Comparison of ENCODE assay signal across 8 mouse cellular contexts in the genomic region with DNA sequence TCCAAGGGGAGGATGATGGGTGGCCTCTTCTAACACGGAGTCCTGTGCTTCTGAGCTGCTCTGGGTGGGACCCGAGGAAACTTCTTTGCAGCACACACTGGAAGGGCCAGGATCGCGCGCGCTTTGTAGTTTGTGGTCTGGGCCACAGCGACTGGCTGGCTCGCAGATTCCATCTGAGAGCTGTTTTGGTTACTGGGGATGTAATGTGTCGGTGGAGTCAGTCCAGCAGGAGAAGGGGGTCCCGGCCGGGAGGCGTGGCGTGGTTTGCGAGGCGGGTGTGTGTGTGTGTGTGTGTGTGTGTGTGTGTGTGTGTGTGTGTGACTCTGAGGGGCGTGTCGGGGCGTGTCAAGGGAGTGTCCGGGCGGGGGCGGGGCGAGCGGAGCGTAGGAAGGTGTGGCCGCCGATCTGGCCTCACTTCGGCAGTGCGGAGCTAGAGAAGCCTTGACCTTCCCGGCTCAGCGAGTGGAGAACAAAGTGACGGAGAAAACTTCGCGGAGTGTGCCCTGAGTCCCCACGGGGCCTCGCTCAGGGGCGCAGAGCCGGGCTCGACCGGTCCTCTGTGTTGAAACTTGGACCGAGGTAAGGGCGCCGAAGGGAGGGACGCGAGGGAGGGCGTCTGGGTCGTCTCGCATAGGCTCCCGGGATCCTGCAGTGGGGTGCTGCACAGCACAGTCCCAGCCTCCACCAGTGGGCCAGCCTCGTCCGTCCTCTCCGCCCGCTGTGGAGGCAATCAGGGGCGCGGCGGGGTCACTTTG. TPM values are rescaled to one million over a fixed set of nuclear protein-coding genes. Genes with fewer than 3 reads are reported as not detected.
A peak's percentile ranks its signal among the peaks of the same experiment; 100 is the strongest.
DNase-seq lines count a peak whose midpoint lies in the region; ATAC-seq and TF ChIP-seq lines count a peak whose summit lies in the region.

Tiam2 (plus strand) TSS at position 426 of the 755 bp plus-strand sequence.

- H3K9me3 ChIP-seq in heart, embryonic 13.5 days, result no peaks in the 10 kb centered on the region
- H3K9me3 ChIP-seq in kidney, postnatal 0 days (replicated peaks; ENCODE audit: low read length), result no peaks in the 10 kb centered on the region
- no peaks in the 10 kb centered on the region for H3K9me3 ChIP-seq in neural tube, embryonic 15.5 days (replicated peaks)

- no peaks in the 10 kb centered on the region for H3K36me3 ChIP-seq in heart, embryonic 13.5 days
- H3K36me3 ChIP-seq in kidney, postnatal 0 days (ENCODE audit: insufficient read depth, low read length), result no peaks in the 10 kb centered on the region
- H3K36me3 ChIP-seq in neural tube, embryonic 15.5 days, result no peaks in the 10 kb centered on the region

- peaks cover 15% of the 10 kb centered on the region for H3K4me1 ChIP-seq in heart, embryonic 13.5 days
- no peaks in the 10 kb centered on the region for H3K4me1 ChIP-seq in kidney, postnatal 0 days (replicated peaks; ENCODE audit: insufficient read depth, low read length)
- H3K4me1 ChIP-seq in lung, adult 2 months (ENCODE audit: control insufficient read depth, insufficient read depth, low read length), result peaks cover 3% of the 10 kb centered on the region; the same call in 1 of the 2 replicates
- peaks cover 22% of the 10 kb centered on the region for H3K4me1 ChIP-seq in neural tube, embryonic 15.5 days

- no peak for TF ChIP-seq CTCF in kidney, postnatal 0 days (IDR thresholded peaks at IDR 0.05; ENCODE audit: low read depth)
- no peak for TF ChIP-seq CTCF in lung, adult 2 months (IDR thresholded peaks at IDR 0.05; ENCODE audit: insufficient read depth, low read length)

- WGBS in heart, embryonic 13.5 days, result under 1% methylated on average over 55 of the region's 55 CpGs
- WGBS in kidney, postnatal 0 days, result under 1% methylated on average over 52 of the region's 55 CpGs
- under 1% methylated on average over 55 of the region's 55 CpGs for WGBS in lung, adult 2 months
- under 1% methylated on average over 50 of the region's 55 CpGs for WGBS in neural tube, embryonic 15.5 days

- peak; percentile 69 for ATAC-seq in heart, embryonic 13.5 days (ENCODE audit: extremely low read depth, insufficient number of reproducible peaks, low FRiP score, low TSS enrichment)
- peak; percentile 83 for ATAC-seq in kidney, postnatal 0 days (replicated peaks; ENCODE audit: low FRiP score, low read depth)
- ATAC-seq in neural tube, embryonic 15.5 days (ENCODE audit: low FRiP score), result peak; percentile 72

- H3K27me3 ChIP-seq in heart, embryonic 13.5 days (replicated peaks), result peaks cover 22% of the 10 kb centered on the region
- no peaks in the 10 kb centered on the region for H3K27me3 ChIP-seq in kidney, postnatal 0 days (ENCODE audit: insufficient read depth, low read length)
- H3K27me3 ChIP-seq in neural tube, embryonic 15.5 days (replicated peaks), result peaks cover 22% of the 10 kb centered on the region

- H3K27ac ChIP-seq in heart, embryonic 13.5 days (replicated peaks), result no peak within 1 kb of the TSS
- no peak within 1 kb of the TSS for H3K27ac ChIP-seq in kidney, postnatal 0 days
- 0 out of 2 replicates have a peak within 1 kb of the TSS, but pooled peaks have one; percentile 15 for H3K27ac ChIP-seq in neural tube, embryonic 15.5 days (replicated peaks)

- TF ChIP-seq POLR2A in lung, adult 2 months (IDR thresholded peaks at IDR 0.05; ENCODE audit: borderline replicate concordance, extremely low read depth, low read depth, low read length), result peak; percentile 39; the same call in 1 of the 2 replicates

- peak within 1 kb of the TSS; percentile 79 for H3K4me3 ChIP-seq in heart, embryonic 13.5 days
- H3K4me3 ChIP-seq in kidney, postnatal 0 days (replicated peaks; ENCODE audit: low read depth, low read length), result peak within 1 kb of the TSS; percentile 78
- peak within 1 kb of the TSS; percentile 40 for H3K4me3 ChIP-seq in lung, adult 2 months (replicated peaks; ENCODE audit: extremely low read depth, low read depth, low read length)
- peak within 1 kb of the TSS; percentile 48 for H3K4me3 ChIP-seq in neural tube, embryonic 15.5 days (replicated peaks)

- H3K9ac ChIP-seq in heart, embryonic 13.5 days, result peak within 1 kb of the TSS; percentile 82
- peak within 1 kb of the TSS; percentile 75 for H3K9ac ChIP-seq in kidney, postnatal 0 days (ENCODE audit: low read depth, low read length)
- H3K9ac ChIP-seq in neural tube, embryonic 15.5 days (replicated peaks), result peak within 1 kb of the TSS; percentile 31

- H3K4me2 ChIP-seq in heart, embryonic 13.5 days, result peak within 1 kb of the TSS; percentile 97
- peak within 1 kb of the TSS; percentile 90 for H3K4me2 ChIP-seq in kidney, postnatal 0 days (ENCODE audit: low read length)
- peak within 1 kb of the TSS; percentile 79 for H3K4me2 ChIP-seq in neural tube, embryonic 15.5 days

- peak; percentile 51 for DNase-seq in right cerebral cortex, postnatal 4 days
- DNase-seq in right cerebral cortex, postnatal 25 days, result no peak
- peak; percentile 50 for DNase-seq in embryo, embryonic 11.5 days (ENCODE audit: low read depth, low spot score)
- DNase-seq in kidney, postnatal 0 days (ENCODE audit: low spot score), result peak; percentile 73
- DNase-seq in lung, adult 2 months, result peak; percentile 43
- no peak for DNase-seq in T-cell, adult 2 months (ENCODE audit: low spot score)

RNA-seq across cellular contexts. Expression of gene Tiam2, which starts in this region (rescaled TPM):
- 2.8 and 4.0 TPM in 2 replicates for polyA plus RNA-seq in heart, embryonic 13.5 days (2015; fragmentation: Nextera tagmentation; extraction: Ambion mirVana)
- polyA plus RNA-seq in kidney, postnatal 0 days (2015; fragmentation: Nextera tagmentation; extraction: Ambion mirVana), result 3.2 and 3.3 TPM in 2 replicates
- 0.80 and 1.3 TPM in 2 replicates for polyA plus RNA-seq in lung, adult 2 months (2012; rRNA removed)
- polyA plus RNA-seq in neural tube, embryonic 15.5 days (2015; fragmentation: Nextera tagmentation; extraction: Ambion mirVana), result 5.3 and 5.6 TPM in 2 replicates

Comparison
In these comparisons a context has a peak if more than half of its experiments do, and no peak if none do; other contexts are left out.
1. DNase-seq: peak in right cerebral cortex, postnatal 4 days (single experiment), embryo, embryonic 11.5 days (single experiment), kidney, postnatal 0 days (single experiment) and lung, adult 2 months (single experiment); none in right cerebral cortex, postnatal 25 days (single experiment) and T-cell, adult 2 months (single experiment).
2. H3K9ac ChIP-seq: peak in every context shown above with its lines; median percentile 82 in heart, embryonic 13.5 days; 75 in kidney, postnatal 0 days; 31 in neural tube, embryonic 15.5 days.
3. Peak in every context shown above with its lines, with median percentiles within 50 percentile points of each other: ATAC-seq, H3K4me2 ChIP-seq and H3K4me3 ChIP-seq.